In genomic region chr14:33062996-33063395, GRCm38 (mm10) we compare ENCODE assay signal across 23 mouse cellular contexts.
DNase-seq lines count a peak whose midpoint lies in the region; ATAC-seq and TF ChIP-seq lines count a peak whose summit lies in the region.
"Had no signal": no experiment of that assay in that cellular context is flagged by ENCODE, and none has a peak within 500 bp of the region (broad histone marks: within the 10 kb centered on the region; RNA-seq: fewer than 3 reads in every experiment).

No protein-coding gene starts in this region.

- DNase-seq in forebrain, embryonic 14.5 days (ENCODE audit: low spot score) = peak; percentile 53
- DNase-seq in forebrain, embryonic 10.5 days (ENCODE audit: extremely low spot score, low spot score) = no peak
- DNase-seq in forebrain, postnatal 0 days = no peak
- DNase-seq in midbrain, embryonic 14.5 days = peak; percentile 15
- DNase-seq in Muller cell, postnatal 12 days (ENCODE audit: inconsistent ontology term) = peak; percentile 7
- DNase-seq in B cell, adult 2 months = no peak
- DNase-seq: adrenal gland, adult 8-10 months; adrenal gland, postnatal 14 days; adrenal gland, postnatal 36 days; cerebellum, adult 11 months; cerebellum, adult 18-20 months; cerebellum, adult 8-10 months; cerebellum, adult 9-11 months; cerebellum, postnatal 14 days; cerebellum, postnatal 36 days; embryo, embryonic 11 days had no signal

- no peak for TF ChIP-seq CTCF in forebrain, postnatal 0 days (IDR thresholded peaks at IDR 0.05; ENCODE audit: low read depth)

- no peak overlapping the region for H3K4me3 ChIP-seq in forebrain, embryonic 14.5 days (ENCODE audit: low read depth, low read length)
- H3K4me3 ChIP-seq in forebrain, embryonic 10.5 days = no peak overlapping the region
- H3K4me3 ChIP-seq in forebrain, postnatal 0 days (ENCODE audit: low read depth, low read length) = no peak overlapping the region
- no peak overlapping the region for H3K4me3 ChIP-seq in forebrain, embryonic 13.5 days
- no peak overlapping the region for H3K4me3 ChIP-seq in midbrain, embryonic 14.5 days (replicated peaks; ENCODE audit: low read depth, low read length)
- H3K4me3 ChIP-seq in midbrain, embryonic 13.5 days (replicated peaks) = no peak overlapping the region
- H3K4me3 ChIP-seq: embryonic facial prominence, embryonic 13.5 days; embryonic facial prominence, embryonic 15.5 days; erythroblast, embryonic 14.5 days had no signal

- H3K4me2 ChIP-seq in forebrain, embryonic 14.5 days (ENCODE audit: low read length) = no peak overlapping the region
- H3K4me2 ChIP-seq in forebrain, postnatal 0 days (ENCODE audit: low read depth) = no peak overlapping the region
- no peak overlapping the region for H3K4me2 ChIP-seq in forebrain, embryonic 13.5 days
- H3K4me2 ChIP-seq in midbrain, embryonic 14.5 days (ENCODE audit: low read length) = no peak overlapping the region
- no peak overlapping the region for H3K4me2 ChIP-seq in midbrain, embryonic 13.5 days (replicated peaks)
- H3K4me2 ChIP-seq: embryonic facial prominence, embryonic 13.5 days; embryonic facial prominence, embryonic 15.5 days had no signal

- H3K9me3 ChIP-seq in forebrain, embryonic 14.5 days (replicated peaks; ENCODE audit: control insufficient read depth, low read length) = no peaks in the 10 kb centered on the region
- H3K9me3 ChIP-seq in forebrain, embryonic 10.5 days = no peaks in the 10 kb centered on the region
- no peaks in the 10 kb centered on the region for H3K9me3 ChIP-seq in forebrain, postnatal 0 days (ENCODE audit: low read length)
- no peaks in the 10 kb centered on the region for H3K9me3 ChIP-seq in forebrain, embryonic 13.5 days (replicated peaks)
- H3K9me3 ChIP-seq in midbrain, embryonic 14.5 days (ENCODE audit: control insufficient read depth, low read length) = no peaks in the 10 kb centered on the region
- H3K9me3 ChIP-seq in midbrain, embryonic 13.5 days = no peaks in the 10 kb centered on the region
- H3K9me3 ChIP-seq: embryonic facial prominence, embryonic 15.5 days had no signal

- no peaks in the 10 kb centered on the region for H3K36me3 ChIP-seq in forebrain, embryonic 14.5 days (ENCODE audit: control insufficient read depth, insufficient read depth, low read length)
- no peaks in the 10 kb centered on the region for H3K36me3 ChIP-seq in forebrain, embryonic 10.5 days (replicated peaks)
- H3K36me3 ChIP-seq in forebrain, postnatal 0 days (ENCODE audit: insufficient read depth) = no peaks in the 10 kb centered on the region
- no peaks in the 10 kb centered on the region for H3K36me3 ChIP-seq in forebrain, embryonic 13.5 days (ENCODE audit: poor library complexity, severe bottlenecking)
- no peaks in the 10 kb centered on the region for H3K36me3 ChIP-seq in midbrain, embryonic 14.5 days (ENCODE audit: control insufficient read depth, insufficient read depth, low read length)
- no peaks in the 10 kb centered on the region for H3K36me3 ChIP-seq in midbrain, embryonic 13.5 days
- H3K36me3 ChIP-seq: embryonic facial prominence, embryonic 13.5 days; embryonic facial prominence, embryonic 15.5 days had no signal

- peaks cover 3% of the 10 kb centered on the region; the same call in 1 of the 2 replicates for H3K27me3 ChIP-seq in forebrain, embryonic 14.5 days (replicated peaks; ENCODE audit: control insufficient read depth, insufficient read depth, low read length)
- no peaks in the 10 kb centered on the region for H3K27me3 ChIP-seq in forebrain, embryonic 10.5 days (ENCODE audit: poor library complexity, severe bottlenecking)
- H3K27me3 ChIP-seq in forebrain, postnatal 0 days (ENCODE audit: insufficient read depth, low read length) = no peaks in the 10 kb centered on the region
- H3K27me3 ChIP-seq in forebrain, embryonic 13.5 days = peaks cover 45% of the 10 kb centered on the region
- H3K27me3 ChIP-seq in midbrain, embryonic 14.5 days (ENCODE audit: control insufficient read depth, insufficient read depth, low read length) = no peaks in the 10 kb centered on the region
- H3K27me3 ChIP-seq in midbrain, embryonic 13.5 days = no peaks in the 10 kb centered on the region
- H3K27me3 ChIP-seq: embryonic facial prominence, embryonic 13.5 days; embryonic facial prominence, embryonic 15.5 days had no signal

- H3K4me1 ChIP-seq in forebrain, embryonic 14.5 days (ENCODE audit: control insufficient read depth, insufficient read depth, low read length) = no peaks in the 10 kb centered on the region
- no peaks in the 10 kb centered on the region for H3K4me1 ChIP-seq in forebrain, embryonic 10.5 days
- H3K4me1 ChIP-seq in forebrain, postnatal 0 days (ENCODE audit: insufficient read depth) = no peaks in the 10 kb centered on the region
- no peaks in the 10 kb centered on the region for H3K4me1 ChIP-seq in forebrain, embryonic 13.5 days
- no peaks in the 10 kb centered on the region for H3K4me1 ChIP-seq in midbrain, embryonic 14.5 days (ENCODE audit: control insufficient read depth, insufficient read depth, low read length)
- no peaks in the 10 kb centered on the region for H3K4me1 ChIP-seq in midbrain, embryonic 13.5 days (replicated peaks)
- H3K4me1 ChIP-seq: embryonic facial prominence, embryonic 13.5 days; embryonic facial prominence, embryonic 15.5 days had no signal

- no peak overlapping the region for H3K27ac ChIP-seq in forebrain, embryonic 14.5 days (ENCODE audit: low read depth, low read length)
- no peak overlapping the region for H3K27ac ChIP-seq in forebrain, embryonic 10.5 days
- H3K27ac ChIP-seq in forebrain, postnatal 0 days (ENCODE audit: low read depth, low read length) = no peak overlapping the region
- H3K27ac ChIP-seq in forebrain, embryonic 13.5 days = no peak overlapping the region
- H3K27ac ChIP-seq in midbrain, embryonic 14.5 days (replicated peaks; ENCODE audit: low read depth, low read length) = no peak overlapping the region
- H3K27ac ChIP-seq in midbrain, embryonic 13.5 days = no peak overlapping the region
- H3K27ac ChIP-seq: embryonic facial prominence, embryonic 13.5 days; embryonic facial prominence, embryonic 15.5 days had no signal

- 24% methylated on average over 5 of the region's 5 CpGs for WGBS in forebrain, embryonic 14.5 days
- WGBS in forebrain, embryonic 10.5 days = 78% methylated on average over 5 of the region's 5 CpGs
- 23% methylated on average over 5 of the region's 5 CpGs for WGBS in forebrain, postnatal 0 days
- WGBS in forebrain, embryonic 13.5 days = 26% methylated on average over 5 of the region's 5 CpGs
- 73% methylated on average over 5 of the region's 5 CpGs for WGBS in midbrain, embryonic 14.5 days
- 79% methylated on average over 5 of the region's 5 CpGs for WGBS in midbrain, embryonic 13.5 days

- no peak for ATAC-seq in forebrain, embryonic 14.5 days
- peak; percentile 25; the same call in 1 of the 2 replicates for ATAC-seq in forebrain, postnatal 0 days
- no peak for ATAC-seq in forebrain, embryonic 13.5 days
- ATAC-seq in midbrain, embryonic 14.5 days (ENCODE audit: low FRiP score, low TSS enrichment) = no peak
- ATAC-seq in midbrain, embryonic 13.5 days = no peak
- ATAC-seq: activated CD4-positive, CD25-positive, alpha-beta regulatory T cell, adult 4 months; Patski had no signal

- no peak overlapping the region for H3K9ac ChIP-seq in forebrain, embryonic 14.5 days (ENCODE audit: low read length)
- H3K9ac ChIP-seq in forebrain, postnatal 0 days = no peak overlapping the region
- no peak overlapping the region for H3K9ac ChIP-seq in forebrain, embryonic 13.5 days
- H3K9ac ChIP-seq in midbrain, embryonic 14.5 days (replicated peaks; ENCODE audit: low read length) = no peak overlapping the region
- no peak overlapping the region for H3K9ac ChIP-seq in midbrain, embryonic 13.5 days (replicated peaks)
- H3K9ac ChIP-seq: embryonic facial prominence, embryonic 13.5 days; embryonic facial prominence, embryonic 15.5 days had no signal

Comparison
In these comparisons a context has a peak if more than half of its experiments do, and no peak if none do; other contexts are left out.
1. DNase-seq: peak in forebrain, embryonic 14.5 days (single experiment), midbrain, embryonic 14.5 days (single experiment) and Muller cell, postnatal 12 days (single experiment); none in forebrain, embryonic 10.5 days (single experiment), forebrain, postnatal 0 days (single experiment) and B cell, adult 2 months (0 of 2).